ENCODE assay signal across 8 mouse cellular contexts in genomic region chr7:102099760-102100661, GRCm38 (mm10). TPM values are rescaled to one million over a fixed set of nuclear protein-coding genes. Genes with fewer than 3 reads are reported as not detected.
DNase-seq lines count a peak whose midpoint lies in the region; ATAC-seq lines count a peak whose summit lies in the region.

No protein-coding gene starts in this region.

- H3K9me3 ChIP-seq in heart, embryonic 15.5 days (replicated peaks), result no peaks in the 10 kb centered on the region
- no peaks in the 10 kb centered on the region for H3K9me3 ChIP-seq in megakaryocyte, embryonic 14.5 days
- no peaks in the 10 kb centered on the region for H3K9me3 ChIP-seq in stomach, embryonic 16.5 days (replicated peaks; ENCODE audit: control insufficient read depth, low read length)

- WGBS in heart, embryonic 15.5 days, result 6% methylated on average over 30 of the region's 30 CpGs
- 8% methylated on average over 30 of the region's 30 CpGs for WGBS in stomach, embryonic 16.5 days

- no peaks in the 10 kb centered on the region for H3K36me3 ChIP-seq in heart, embryonic 15.5 days
- no peaks in the 10 kb centered on the region for H3K36me3 ChIP-seq in megakaryocyte, embryonic 14.5 days (replicated peaks; ENCODE audit: low read length)
- no peaks in the 10 kb centered on the region for H3K36me3 ChIP-seq in stomach, embryonic 16.5 days (ENCODE audit: control insufficient read depth, insufficient read depth, low read length)

- ATAC-seq in CD4-positive, CD25-positive, alpha-beta regulatory T cell, adult 4 months, result peak; percentile 96
- peak; percentile 61; the same call in 1 of the 2 replicates for ATAC-seq in heart, embryonic 15.5 days (replicated peaks; ENCODE audit: insufficient number of reproducible peaks, insufficient read depth, low FRiP score, low read depth)
- ATAC-seq in stomach, embryonic 16.5 days (ENCODE audit: insufficient read depth, low FRiP score), result peak; percentile 48; the same call in 1 of the 2 replicates

- peak overlapping the region; percentile 69 for H3K4me2 ChIP-seq in heart, embryonic 15.5 days
- peak overlapping the region; percentile 54 for H3K4me2 ChIP-seq in stomach, embryonic 16.5 days (ENCODE audit: low read depth, low read length)

- DNase-seq in embryo, embryonic 10.5 days (ENCODE audit: low spot score), result peak; percentile 84
- DNase-seq in kidney, postnatal 10 days, result peak; percentile 56
- no peak for DNase-seq in ovary, adult 18-20 months (ENCODE audit: low spot score)
- no peak for DNase-seq in adrenal gland, postnatal 36 days

- H3K27ac ChIP-seq in heart, embryonic 15.5 days, result peak overlapping the region; percentile 0; the same call in 1 of the 2 replicates
- H3K27ac ChIP-seq in stomach, embryonic 16.5 days (ENCODE audit: low read length), result no peak overlapping the region

- H3K9ac ChIP-seq in heart, embryonic 15.5 days, result peak overlapping the region; percentile 19; the same call in 1 of the 2 replicates
- peak overlapping the region; percentile 51 for H3K9ac ChIP-seq in stomach, embryonic 16.5 days (ENCODE audit: low read length)

- H3K4me1 ChIP-seq in heart, embryonic 15.5 days (replicated peaks), result peaks cover 29% of the 10 kb centered on the region
- peaks cover 24% of the 10 kb centered on the region for H3K4me1 ChIP-seq in megakaryocyte, embryonic 14.5 days
- peaks cover 6% of the 10 kb centered on the region for H3K4me1 ChIP-seq in stomach, embryonic 16.5 days (ENCODE audit: control insufficient read depth, insufficient read depth, low read length)

- no peaks in the 10 kb centered on the region for H3K27me3 ChIP-seq in heart, embryonic 15.5 days
- peaks cover 84% of the 10 kb centered on the region for H3K27me3 ChIP-seq in megakaryocyte, embryonic 14.5 days (replicated peaks)
- H3K27me3 ChIP-seq in stomach, embryonic 16.5 days (ENCODE audit: control insufficient read depth, insufficient read depth, low read length), result no peaks in the 10 kb centered on the region

- H3K4me3 ChIP-seq in heart, embryonic 15.5 days, result peak overlapping the region; percentile 37
- peak overlapping the region; percentile 71 for H3K4me3 ChIP-seq in megakaryocyte, embryonic 14.5 days (replicated peaks)
- peak overlapping the region; percentile 30 for H3K4me3 ChIP-seq in stomach, embryonic 16.5 days (replicated peaks; ENCODE audit: low read length)

RNA-seq across cellular contexts. Expression of gene Art1, which starts 1.5 kb away (rescaled TPM):
- polyA plus RNA-seq in CD4-positive, CD25-positive, alpha-beta regulatory T cell, adult 4 months (2017; shearing (Covaris generic)), result not detected
- 2.8 and 3.0 TPM in 2 replicates for polyA plus RNA-seq in heart, embryonic 15.5 days (2015; fragmentation: Nextera tagmentation; extraction: Ambion mirVana)
- not detected in 2 replicates for polyA plus RNA-seq in megakaryocyte, embryonic 14.5 days (2012; ENCODE audit: insufficient read depth, low replicate concordance)
- 0.36 and 7.1 TPM in 2 replicates for polyA plus RNA-seq in stomach, embryonic 16.5 days (2015; fragmentation: Nextera tagmentation; extraction: Ambion mirVana)
- total RNA-seq in adrenal gland, postnatal 36 days (2021), result not detected

RNA-seq across cellular contexts. Expression of gene Art5, which starts 9.3 kb away (rescaled TPM):
- polyA plus RNA-seq in CD4-positive, CD25-positive, alpha-beta regulatory T cell, adult 4 months (2017; shearing (Covaris generic)), result under 1 TPM in 1 of 2 experiments, not detected in 1; 0.93 TPM
- polyA plus RNA-seq in heart, embryonic 15.5 days (2015; fragmentation: Nextera tagmentation; extraction: Ambion mirVana), result 0.98 and 1.1 TPM in 2 replicates
- polyA plus RNA-seq in megakaryocyte, embryonic 14.5 days (2012; ENCODE audit: insufficient read depth, low replicate concordance), result not detected in 2 replicates
- polyA plus RNA-seq in stomach, embryonic 16.5 days (2015; fragmentation: Nextera tagmentation; extraction: Ambion mirVana), result 0.34 and 0.77 TPM in 2 replicates
- not detected for total RNA-seq in adrenal gland, postnatal 36 days (2021)

RNA-seq across cellular contexts. Expression of gene Chrna10, which starts 16.6 kb away (rescaled TPM):
- polyA plus RNA-seq in CD4-positive, CD25-positive, alpha-beta regulatory T cell, adult 4 months (2017; shearing (Covaris generic)), result not detected
- 0.08 TPM in 1 of 2 replicates, not detected in the other for polyA plus RNA-seq in heart, embryonic 15.5 days (2015; fragmentation: Nextera tagmentation; extraction: Ambion mirVana)
- 0.18 TPM in 1 of 2 replicates, not detected in the other for polyA plus RNA-seq in megakaryocyte, embryonic 14.5 days (2012; ENCODE audit: insufficient read depth, low replicate concordance)
- polyA plus RNA-seq in stomach, embryonic 16.5 days (2015; fragmentation: Nextera tagmentation; extraction: Ambion mirVana), result not detected in 2 replicates
- not detected for total RNA-seq in adrenal gland, postnatal 36 days (2021)

RNA-seq across cellular contexts. Expression of gene Trpc2, which starts 17.1 kb away (rescaled TPM):
- polyA plus RNA-seq in CD4-positive, CD25-positive, alpha-beta regulatory T cell, adult 4 months (2017; shearing (Covaris generic)), result not detected
- 0.09 TPM in 1 of 2 replicates, not detected in the other for polyA plus RNA-seq in heart, embryonic 15.5 days (2015; fragmentation: Nextera tagmentation; extraction: Ambion mirVana)
- not detected in 2 replicates for polyA plus RNA-seq in megakaryocyte, embryonic 14.5 days (2012; ENCODE audit: insufficient read depth, low replicate concordance)
- polyA plus RNA-seq in stomach, embryonic 16.5 days (2015; fragmentation: Nextera tagmentation; extraction: Ambion mirVana), result not detected in 2 replicates
- total RNA-seq in adrenal gland, postnatal 36 days (2021), result under 1 TPM in 1 of 2 experiments, not detected in 1; 0.46 TPM

RNA-seq across cellular contexts. Expression of gene Xntrpc, which starts 34.5 kb away (rescaled TPM):
- polyA plus RNA-seq in CD4-positive, CD25-positive, alpha-beta regulatory T cell, adult 4 months (2017; shearing (Covaris generic)), result 1 to 10 TPM in 1 of 2 experiments, under 1 TPM in 1; 0.93 to 1.4 TPM
- 0.67 and 0.77 TPM in 2 replicates for polyA plus RNA-seq in heart, embryonic 15.5 days (2015; fragmentation: Nextera tagmentation; extraction: Ambion mirVana)
- polyA plus RNA-seq in megakaryocyte, embryonic 14.5 days (2012; ENCODE audit: insufficient read depth, low replicate concordance), result 0.51 and 0.64 TPM in 2 replicates
- polyA plus RNA-seq in stomach, embryonic 16.5 days (2015; fragmentation: Nextera tagmentation; extraction: Ambion mirVana), result 0.84 and 1.1 TPM in 2 replicates
- 1 to 10 TPM in 1 of 2 experiments, under 1 TPM in 1; 0.70 to 1.0 TPM for total RNA-seq in adrenal gland, postnatal 36 days (2021)

Comparison
In these comparisons a context has a peak if more than half of its experiments do, and no peak if none do; other contexts are left out.
1. DNase-seq: peak in embryo, embryonic 10.5 days (single experiment) and kidney, postnatal 10 days (single experiment); none in ovary, adult 18-20 months (single experiment) and adrenal gland, postnatal 36 days (0 of 2).
2. Peak in every context shown above with its lines, with median percentiles within 50 percentile points of each other: ATAC-seq and H3K4me3 ChIP-seq.